Mouse (Mus musculus) olfactory bulb, adult 2 months (tissue): ENCODE results near the gene Ctdsp2. TPM values are rescaled to one million over a fixed set of nuclear protein-coding genes. Genes with fewer than 3 reads are reported as not detected.

Experiments used
- H3K27ac ChIP-seq: fragments of 200-500 bp; 2 replicates; pipeline ENCODE4 v1.5.1; 2012; ENCODE audit warnings: low read depth, low read length; ENCODE audit not compliant: insufficient read depth
- H3K4me1 ChIP-seq: fragments of 200-500 bp; 2 replicates; pipeline ENCODE4 v1.6.1; 2012; ENCODE audit warnings: low read length; ENCODE audit not compliant: control insufficient read depth, insufficient read depth
- H3K4me3 ChIP-seq: fragments of 200-500 bp; 2 replicates; pipeline ENCODE4 v1.5.1; 2012; ENCODE audit warnings: mild to moderate bottlenecking, low read depth, low read length, moderate library complexity; ENCODE audit not compliant: insufficient read depth
- CTCF ChIP-seq: fragments of 200-500 bp; IDR thresholded peaks from 2 replicates; pipeline ENCODE4 v1.5.1; 2012; ENCODE audit warnings: low read depth, mild to moderate bottlenecking, low read length, moderate library complexity; ENCODE audit not compliant: insufficient read depth
- POLR2A ChIP-seq: fragments of 200-500 bp; IDR thresholded peaks from 2 replicates; pipeline ENCODE4 v1.6.1; 2012; ENCODE audit warnings: mild to moderate bottlenecking, low read depth, low read length, moderate library complexity; ENCODE audit not compliant: insufficient read depth
- WGBS: fragments of 180-500 bp; shearing (Covaris S2); methylation state at CpG from one replicate; pipeline ENCODE4 v1.1.7; 2018; 5-methylcytosine and 5-hydroxymethylcytosine counted together
- polyA plus RNA-seq: library from polyadenylated mRNA; stranded (reverse); fragments of >200 nt; gene quantifications from 2 replicates; pipeline ENCODE4 v1.2.4, GENCODE M21; 2012; ENCODE audit warnings: low replicate concordance; ENCODE audit not compliant: missing spikeins, insufficient read depth, insufficient read length

The Ctdsp2 gene
- polyA plus RNA-seq, 1 experiment, result not detected

- peaks cover 59% of the 10 kb centered on the region for H3K4me1 ChIP-seq
- no peak overlapping the region for H3K27ac ChIP-seq
- H3K4me3 ChIP-seq, result no peak overlapping the region
- TF ChIP-seq CTCF (no peak), POLR2A (no peak)
- WGBS, result 84% methylated on average over 8 of the region's 8 CpGs
These were observed 18.0 kb upstream of the Ctdsp2 start for GRCm38 (mm10) chr10:126960496-126960895.

- TF ChIP-seq CTCF (no peak), POLR2A (no peak)
- Histone ChIP-seq H3K4me1 (peaks cover 47% of the 10 kb centered on the region), H3K4me3 (no peak overlapping the region), H3K27ac (no peak overlapping the region)
- 40% methylated on average over 10 of the region's 10 CpGs for WGBS
These were observed 16.8 kb upstream of the Ctdsp2 start for GRCm38 (mm10) chr10:126961757-126962156.

- TF ChIP-seq CTCF, result no peak
- TF ChIP-seq POLR2A, result no peak
- 21% methylated on average over 15 of the region's 15 CpGs for WGBS
- Histone ChIP-seq H3K4me1 (peaks cover 42% of the 10 kb centered on the region), H3K27ac (peak overlapping the region; percentile 41), H3K4me3 (no peak overlapping the region)
These were observed 16.1 kb upstream of the Ctdsp2 start for GRCm38 (mm10) chr10:126962271-126962965.

GRCm38 (mm10) chr10:126962966-126963330, 15.6 kb upstream of the Ctdsp2 start:
- 35% methylated on average over 6 of the region's 6 CpGs for WGBS
- peak overlapping the region; percentile 58; the same call in 1 of the 2 replicates for H3K27ac ChIP-seq
- H3K4me1 ChIP-seq, result peaks cover 37% of the 10 kb centered on the region
- TF ChIP-seq POLR2A, result no peak
- no peak for TF ChIP-seq CTCF
- H3K4me3 ChIP-seq, result no peak overlapping the region

- Histone ChIP-seq H3K4me3 (no peak overlapping the region), H3K27ac (peak overlapping the region; percentile 58; the same call in 1 of the 2 replicates), H3K4me1 (peaks cover 33% of the 10 kb centered on the region)
- 89% methylated on average over 8 of the region's 8 CpGs for WGBS
- TF ChIP-seq CTCF, result no peak
- TF ChIP-seq POLR2A, result no peak
These were observed 14.7 kb upstream of the Ctdsp2 start for GRCm38 (mm10) chr10:126963821-126964220.

- WGBS, result 54% methylated on average over 12 of the region's 12 CpGs
These were observed 7.0 kb upstream of the Ctdsp2 start for GRCm38 (mm10) chr10:126971363-126972050.

GRCm38 (mm10) chr10:126972051-126972725, 6.3 kb upstream of the Ctdsp2 start:
- WGBS, result 32% methylated on average over 13 of the region's 13 CpGs
- H3K27ac ChIP-seq, result no peak overlapping the region
- TF ChIP-seq CTCF (no peak), POLR2A (no peak)
- no peak overlapping the region for H3K4me3 ChIP-seq
- H3K4me1 ChIP-seq, result peaks cover 14% of the 10 kb centered on the region

More at GRCm38 (mm10) chr10:126971363-126972050, 7.0 kb upstream of the Ctdsp2 start:
- Histone ChIP-seq H3K4me1 (peaks cover 14% of the 10 kb centered on the region), H3K4me3 (no peak overlapping the region), H3K27ac (no peak overlapping the region)
- TF ChIP-seq CTCF (no peak), POLR2A (no peak)

GRCm38 (mm10) chr10:126972988-126973387, 5.5 kb upstream of the Ctdsp2 start:
- 51% methylated on average over 7 of the region's 7 CpGs for WGBS
- Histone ChIP-seq H3K4me1 (peaks cover 17% of the 10 kb centered on the region), H3K27ac (no peak overlapping the region), H3K4me3 (no peak overlapping the region)
- TF ChIP-seq CTCF (no peak), POLR2A (no peak)

- Histone ChIP-seq H3K4me3 (no peak overlapping the region), H3K4me1 (peaks cover 17% of the 10 kb centered on the region), H3K27ac (no peak overlapping the region)
- 85% methylated on average over 6 of the region's 6 CpGs for whole genome bisulfite sequencing
- TF ChIP-seq POLR2A (no peak), CTCF (no peak)
These were observed 2.8 kb upstream of the Ctdsp2 start for GRCm38 (mm10) chr10:126975706-126976105.
